Mouse (Mus musculus) adrenal gland (tissue): Measurements from ENCODE around the gene Rsad2.
"Not testable (repeated sequence)": the region's sequence is repeated elsewhere in the genome, so short reads cannot be mapped to it uniquely, and the experiment has no call there.

Experiments
- intact Hi-C: fragments of 180-260 bp; cut with DNase I; formaldehyde crosslinking; loops from one replicate; pipeline ENCODE4 v1.15.1; 2025
- long read RNA-seq, 2 experiments: library from polyadenylated mRNA; unstranded; transcript quantifications; one replicate each; pipeline ENCODE4 v2.0.0; 2020; ENCODE audit warnings: borderline replicate concordance in 1 of 2; ENCODE audit not compliant: insufficient replicate concordance in 1 of 2

The Rsad2 gene
- long read RNA-seq, experiment 1, transcript Rsad2-201 (6 exons, 3,782 nt) = major isoform, 29 of 32 reads
- long read RNA-seq, experiment 1, partial matches to known transcripts = 1 of 32 reads
- long read RNA-seq, experiment 1, other reads (novel, unspliced or antisense) = 2 of 32 reads
- long read RNA-seq, experiment 2, transcript Rsad2-201 (6 exons, 3,782 nt) = major isoform, 41 of 47 reads
- long read RNA-seq, experiment 2, partial matches to known transcripts = 2 of 47 reads
- long read RNA-seq, experiment 2, other reads (novel, unspliced or antisense) = 4 of 47 reads

DNA sequence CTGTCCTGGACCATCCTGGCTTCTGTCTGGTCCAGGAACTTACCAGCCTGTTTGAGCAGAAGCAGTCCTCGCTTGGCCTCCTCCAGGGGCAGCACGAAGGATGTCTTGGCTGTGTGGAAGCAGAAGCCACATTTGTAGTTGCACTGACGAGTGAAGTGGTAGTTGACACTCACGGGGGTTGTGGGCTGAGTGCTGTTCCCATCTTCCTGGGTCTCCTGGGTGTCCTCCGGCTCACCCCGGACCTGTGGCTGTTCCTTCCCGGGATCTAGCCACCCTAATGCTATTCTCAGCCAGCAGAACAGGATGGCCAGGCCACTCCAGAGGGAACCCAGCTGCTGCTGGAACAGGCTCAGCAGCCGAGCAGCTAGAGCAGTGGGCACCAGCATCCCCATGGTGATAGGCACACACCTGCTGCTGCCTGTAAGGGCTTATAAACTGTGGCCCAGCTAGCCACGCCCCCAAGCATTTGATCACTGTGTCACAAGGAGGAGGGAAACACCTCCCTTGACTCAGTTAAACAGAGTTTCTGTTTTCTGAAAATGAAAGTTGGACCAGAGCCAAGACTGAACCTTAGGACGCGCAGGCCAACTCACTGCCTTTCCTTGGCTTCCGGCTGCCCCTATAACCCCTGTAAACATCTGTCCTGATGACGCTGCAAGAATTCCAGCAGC, at the start of gene Rsad2:
Gene Rsad2, minus strand, starts transcription at position 425 of the 671 bp plus-strand sequence.
- intact Hi-C loops = no loop called here

DNA sequence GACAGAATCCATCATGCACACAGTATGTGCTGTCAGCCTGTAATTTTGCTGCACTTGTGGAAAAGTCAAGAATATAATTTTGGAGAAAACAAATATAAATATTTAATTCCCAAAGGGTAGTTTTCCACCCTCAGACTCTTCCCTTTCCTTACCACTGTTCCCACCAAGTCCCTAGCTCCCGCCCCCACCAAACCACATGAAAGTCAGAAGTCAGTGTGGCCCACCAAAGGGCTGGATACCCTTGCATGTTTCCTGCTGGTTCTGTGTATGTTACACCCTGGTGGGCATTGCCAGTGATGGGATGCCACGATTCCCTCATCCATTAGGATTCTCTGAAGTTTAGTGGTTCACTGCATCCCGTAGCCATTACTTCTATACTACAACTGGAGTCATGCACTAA, 44.8 kb upstream of the Rsad2 start:
- intact Hi-C loops = no loop called here

DNA sequence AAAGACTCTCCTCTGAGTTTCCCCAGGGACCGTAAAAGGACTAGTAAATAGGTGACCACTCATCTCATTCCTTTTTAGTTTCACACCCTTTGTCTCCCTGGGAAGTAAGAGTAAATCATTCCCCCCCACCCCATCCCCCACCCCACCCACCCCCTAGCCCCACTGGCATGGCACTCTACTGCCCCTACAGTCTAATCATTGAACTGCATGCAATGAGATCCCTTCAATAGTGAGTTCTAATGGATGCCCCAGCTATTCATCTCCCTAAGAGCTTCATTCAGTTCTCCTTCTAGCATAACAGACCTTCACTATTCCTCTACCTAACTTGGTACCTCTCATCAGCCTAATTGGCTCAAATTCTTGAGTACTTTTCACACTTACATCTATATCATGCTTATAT, 33.7 kb upstream of the Rsad2 start:
- intact Hi-C loops = no loop called here

DNA sequence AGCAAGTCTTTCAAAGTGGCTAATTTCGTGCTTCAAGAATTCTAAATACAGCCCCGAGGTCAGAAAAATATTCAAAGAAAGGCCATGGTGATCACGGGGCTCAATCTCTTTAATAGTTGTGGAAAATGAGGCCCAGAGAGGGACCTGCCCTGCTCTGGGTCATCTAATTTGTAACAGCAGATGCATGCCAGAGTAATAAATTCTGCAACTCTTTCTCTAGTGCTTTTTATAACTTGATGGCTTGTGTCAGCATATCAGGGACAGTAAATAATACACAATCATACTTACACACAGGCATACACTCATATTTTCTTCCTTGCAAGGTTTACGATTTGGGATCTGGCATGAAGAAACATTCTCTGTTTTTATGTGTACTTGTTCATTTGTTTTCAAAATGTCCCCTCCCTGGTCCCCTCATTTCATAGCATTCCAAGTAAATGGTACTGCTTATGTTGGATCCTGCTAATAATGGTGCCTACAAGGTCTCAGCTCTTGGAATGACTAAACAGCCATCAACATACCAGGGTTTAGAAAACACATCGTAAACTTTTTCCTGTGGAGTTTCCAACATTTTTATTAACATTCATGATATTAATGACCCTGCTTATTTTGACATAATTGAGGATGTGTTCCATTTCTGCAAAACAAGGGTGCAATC, 32.5 kb upstream of the Rsad2 start:
- intact Hi-C loops = no loop called here

DNA sequence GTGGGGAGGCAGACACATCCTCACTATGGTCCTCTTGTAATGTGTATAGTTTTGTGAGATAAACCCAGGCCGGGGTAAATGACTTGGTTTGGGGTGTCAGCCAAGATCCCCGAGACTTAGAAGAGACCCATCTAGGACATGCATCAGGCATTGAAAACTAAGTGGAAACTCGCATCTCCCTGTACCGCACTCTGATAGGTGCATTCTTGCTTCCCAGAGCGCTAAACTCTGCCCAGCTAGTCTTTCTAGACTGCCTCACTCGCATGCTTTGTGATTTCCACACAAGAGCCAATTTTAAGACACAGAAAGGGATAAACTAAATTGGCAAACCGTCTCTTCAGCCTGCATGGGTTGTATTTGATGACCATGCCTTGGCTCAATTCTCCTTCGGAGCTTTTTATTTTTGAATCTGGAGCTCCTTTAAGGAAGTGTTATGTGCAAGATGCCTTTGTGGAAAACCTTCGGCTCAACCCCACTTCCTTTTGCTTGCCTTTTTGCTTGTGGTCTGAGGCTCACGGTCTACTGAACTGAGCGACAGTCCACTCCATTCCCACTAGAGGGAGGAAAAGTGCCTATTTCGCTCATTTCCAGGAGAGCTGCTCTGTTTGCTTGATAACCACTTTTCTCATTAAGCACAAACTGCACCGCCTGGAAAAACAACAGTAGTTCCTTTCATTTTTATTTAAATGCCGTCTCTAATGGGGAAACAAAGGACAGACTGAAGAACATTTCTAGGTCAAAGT, 31.8 kb upstream of the Rsad2 start:
- intact Hi-C loops = no loop called here

DNA sequence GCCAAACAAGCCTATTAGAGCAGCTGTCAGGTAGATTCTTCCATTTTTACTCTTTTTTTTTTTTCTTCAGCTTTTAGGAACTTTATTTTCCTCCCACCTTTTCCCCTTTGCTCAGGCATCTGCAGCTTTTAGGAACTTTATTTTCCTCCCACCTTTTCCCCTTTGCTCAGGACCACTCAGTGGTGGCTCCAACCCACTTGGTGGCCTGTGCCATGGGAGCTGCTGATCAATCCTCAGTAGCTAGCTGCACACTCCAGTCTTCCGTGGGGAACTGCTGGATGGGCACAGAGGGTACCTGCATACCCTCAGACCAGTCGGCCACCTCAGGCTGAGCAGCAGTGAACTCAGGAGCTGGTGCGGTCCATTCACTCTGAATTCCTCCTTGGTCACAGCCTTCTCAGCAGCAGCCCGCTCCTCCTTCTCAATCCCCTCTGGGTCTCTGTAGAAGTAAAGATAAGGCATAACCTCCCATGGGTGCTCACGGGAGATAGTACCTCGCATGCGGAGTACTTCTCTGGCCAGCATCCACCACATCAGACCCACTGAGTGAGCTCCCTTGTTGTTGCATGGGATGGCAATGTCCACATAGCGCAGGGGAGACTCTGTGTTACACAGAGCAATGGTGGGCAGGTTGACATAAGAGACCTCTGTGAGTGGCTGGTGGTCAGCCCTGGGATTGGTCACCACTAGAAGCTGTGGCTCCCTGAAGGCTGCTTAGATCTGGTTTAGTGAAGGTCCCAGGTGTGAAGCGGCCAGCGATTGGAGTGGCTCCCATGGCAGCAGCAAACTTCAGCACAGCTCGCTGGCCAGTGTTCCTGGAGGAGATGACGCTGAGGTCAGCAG, 29.7 kb upstream of the Rsad2 start:
- intact Hi-C loops = not testable (repeated sequence)

DNA sequence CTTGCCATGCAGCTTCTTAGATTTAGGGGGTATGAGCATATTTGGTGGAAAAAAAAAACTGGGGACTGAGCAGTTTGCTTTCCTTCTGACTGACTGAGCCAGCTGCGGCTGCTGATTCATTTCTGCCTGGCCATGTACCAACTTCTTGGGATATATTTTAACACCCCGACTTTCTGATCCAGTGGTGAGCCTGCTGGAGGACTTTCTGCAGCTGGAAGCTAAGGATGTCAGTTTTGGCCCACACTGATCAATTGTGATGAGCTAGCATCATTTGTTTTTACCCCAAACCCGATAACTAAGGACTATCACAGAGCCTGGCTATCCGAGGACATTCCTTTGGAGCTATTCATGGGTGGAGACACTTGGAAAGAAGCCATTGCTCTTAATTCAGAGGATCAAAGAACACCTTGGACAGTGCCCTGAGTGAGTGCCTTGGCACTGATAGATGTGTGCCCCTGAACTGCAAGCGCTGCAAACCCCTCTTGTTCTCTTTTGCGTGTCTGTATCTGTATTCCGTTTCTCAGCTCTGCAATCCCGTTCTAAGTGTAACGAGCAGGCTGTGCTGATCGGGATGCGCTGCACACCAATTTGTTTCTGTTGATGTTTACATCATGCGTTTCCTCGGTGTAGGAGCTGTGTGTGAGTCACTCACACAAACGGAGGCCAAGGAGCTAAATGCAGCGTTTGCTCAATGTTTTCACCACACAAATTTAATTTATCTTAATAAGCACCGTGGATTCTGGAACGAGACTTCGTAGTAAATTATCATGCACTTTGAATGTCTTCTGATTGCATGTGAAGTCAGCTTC, 22.1 kb upstream of the Rsad2 start:
- intact Hi-C loops = loop anchor here (5.0 kb wide), 1 partner anchor 39 kb away; no protein-coding TSS in a partner anchor

DNA sequence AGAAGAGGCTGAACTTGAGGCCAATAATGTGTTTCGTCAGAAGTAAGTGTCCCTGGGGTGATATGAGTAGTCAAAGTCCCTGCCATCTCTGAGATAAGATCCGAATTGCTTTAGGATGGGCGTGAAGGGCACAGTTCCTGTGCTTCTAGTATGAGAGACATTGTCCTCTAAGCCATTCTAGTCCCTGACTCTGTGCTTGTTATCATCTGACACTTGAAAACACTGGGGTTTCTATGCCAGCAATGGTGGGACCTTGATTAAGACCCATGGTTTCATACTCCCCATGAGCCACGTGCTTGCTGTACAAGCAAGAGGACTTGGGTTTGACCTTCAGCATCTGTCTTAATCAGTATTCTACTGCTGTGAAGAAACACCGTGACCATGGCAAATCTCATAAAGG, 20.9 kb upstream of the Rsad2 start:
- intact Hi-C loops = loop anchor here (5.0 kb wide), 1 partner anchor 40 kb away; no protein-coding TSS in a partner anchor

DNA sequence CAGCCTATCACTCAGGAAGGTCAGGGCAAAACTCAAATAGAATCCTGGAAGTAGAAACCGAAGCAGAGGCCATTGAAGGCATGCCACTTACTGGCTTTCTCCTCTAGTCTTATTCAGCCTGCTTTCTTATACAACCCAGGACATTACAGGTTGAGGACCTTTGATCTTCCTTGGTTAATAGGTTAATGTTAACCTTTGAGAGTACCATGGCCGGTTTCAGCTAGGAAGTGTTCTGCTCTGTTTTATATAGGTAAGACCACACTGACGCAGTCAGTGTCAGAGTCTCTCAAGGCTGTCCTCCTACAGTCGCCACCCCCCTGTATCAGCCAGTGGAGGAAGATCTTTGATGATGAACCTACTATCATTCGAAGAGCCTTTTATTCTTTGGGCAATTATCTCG, 17.5 kb upstream of the Rsad2 start:
- intact Hi-C loops = no loop called here

DNA sequence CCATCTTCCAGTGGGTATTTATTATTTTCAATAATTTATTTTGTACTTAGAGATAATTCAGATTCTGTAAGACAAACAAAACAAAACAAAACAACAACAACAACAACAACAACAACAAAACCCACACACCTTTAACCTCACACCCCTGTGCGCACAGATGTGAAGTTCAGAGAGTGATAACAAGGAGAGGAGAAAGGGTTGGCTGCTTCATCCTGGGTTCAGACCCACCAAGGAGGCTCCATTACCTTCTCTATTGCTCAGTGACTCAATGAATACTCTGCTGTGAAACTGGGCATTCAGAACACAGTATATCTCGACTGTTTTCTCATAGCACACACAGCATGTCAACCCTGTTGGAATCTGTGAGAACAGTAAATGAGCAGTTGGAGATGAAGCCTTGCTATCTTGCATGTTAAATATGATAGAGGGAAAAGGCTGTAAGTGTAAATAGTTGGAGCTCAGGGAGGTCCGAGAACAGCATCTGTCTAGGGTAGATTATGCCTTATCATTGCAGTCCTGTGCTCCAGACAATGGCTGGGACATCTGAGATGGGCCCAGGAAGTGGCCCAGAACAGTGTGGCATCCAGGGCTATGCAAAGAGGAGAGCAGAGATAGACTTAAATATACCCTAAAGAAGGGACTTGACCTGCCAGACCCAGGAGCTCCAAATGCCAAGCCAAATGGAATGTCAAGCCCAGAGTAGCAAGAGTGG, 16.7 kb upstream of the Rsad2 start:
- intact Hi-C loops = no loop called here

DNA sequence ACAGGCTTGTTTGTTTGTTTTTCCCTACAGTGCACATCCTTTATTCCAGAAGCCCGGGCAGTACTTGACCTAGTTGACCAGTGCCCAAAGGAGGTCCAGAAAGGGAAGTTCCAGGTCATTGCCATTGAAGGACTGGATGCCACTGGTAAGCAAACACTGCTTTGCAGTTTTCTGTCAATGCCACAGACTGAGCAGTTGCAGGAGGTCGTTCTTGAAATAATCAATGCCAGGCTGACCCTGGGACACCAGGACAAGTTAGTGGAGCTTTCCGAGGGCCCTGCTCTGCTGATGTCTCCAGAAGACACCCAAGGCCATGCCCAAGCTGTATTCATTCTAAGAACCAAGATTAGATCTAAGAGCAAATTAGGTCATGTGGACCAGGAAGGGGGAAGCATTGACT, 15.1 kb upstream of the Rsad2 start:
- intact Hi-C loops = no loop called here

DNA sequence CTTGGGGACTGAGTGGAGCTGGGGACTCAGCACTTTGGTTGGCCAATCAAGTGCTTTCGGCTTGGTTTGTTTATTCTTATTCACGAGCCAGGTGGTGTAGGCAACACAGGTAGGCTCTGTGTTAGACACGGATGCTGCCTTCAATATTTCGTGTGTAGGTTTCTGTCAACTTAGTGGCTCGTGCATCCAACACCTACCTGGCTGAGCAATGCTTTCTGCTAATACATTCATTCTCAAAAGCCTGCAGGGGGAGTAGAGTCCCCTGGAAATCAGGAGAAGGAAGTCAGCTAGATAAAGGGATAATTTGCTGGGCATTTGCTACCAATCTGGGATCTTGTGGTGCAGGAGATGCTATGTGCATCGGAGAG, 13.8 kb upstream of the Rsad2 start:
- intact Hi-C loops = no loop called here

DNA sequence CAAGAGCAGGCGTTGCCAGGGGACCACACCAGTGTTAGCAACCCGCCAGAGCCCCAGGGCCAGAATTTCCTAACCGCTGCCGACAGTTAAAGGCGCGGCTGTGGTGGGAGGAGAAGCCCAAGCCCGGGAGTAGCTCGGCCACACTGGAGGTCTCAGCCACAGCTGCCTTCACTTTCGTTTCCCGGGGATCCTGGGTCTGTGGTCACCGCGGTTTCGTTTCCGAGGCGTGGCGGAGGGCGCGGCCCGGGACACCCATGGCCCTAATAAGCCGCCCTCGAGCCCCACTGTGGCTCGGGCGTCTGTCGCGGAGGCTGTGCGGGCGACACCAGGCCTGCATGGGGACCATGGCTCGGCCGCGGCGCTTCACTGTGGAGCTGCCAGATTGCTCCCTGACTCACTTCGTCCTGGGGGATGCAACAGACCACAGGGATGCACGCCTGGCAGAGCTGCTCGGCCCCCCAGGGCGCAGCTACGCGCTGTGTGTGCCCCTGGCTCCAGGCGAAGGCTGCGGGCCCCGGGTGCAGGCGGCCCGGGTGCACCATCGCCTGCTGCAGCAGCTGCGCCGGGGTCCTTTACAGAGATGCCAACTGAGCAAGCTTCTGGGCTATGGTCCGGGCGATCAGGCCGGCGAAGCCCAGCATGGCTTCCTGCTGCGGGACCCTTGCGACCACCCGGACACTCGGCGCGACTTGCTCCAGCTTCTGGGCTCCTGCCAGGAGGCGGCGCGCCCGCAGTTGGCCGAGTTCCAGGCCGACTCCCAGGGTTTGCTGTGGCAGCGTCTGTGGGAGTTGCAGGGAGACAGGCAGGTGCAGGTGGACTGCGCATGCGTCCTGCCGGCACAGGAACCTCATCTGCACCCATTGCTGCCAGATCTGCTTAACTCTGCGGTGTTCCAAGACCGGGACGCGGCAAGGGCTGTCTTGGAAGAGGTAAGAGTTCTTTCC, 13.1 kb upstream of the Rsad2 start, which contains the start of gene Cmpk2:
Gene Cmpk2, plus strand, starts transcription at position 107 of the 944 bp plus-strand sequence.
- intact Hi-C loops = no loop called here

DNA sequence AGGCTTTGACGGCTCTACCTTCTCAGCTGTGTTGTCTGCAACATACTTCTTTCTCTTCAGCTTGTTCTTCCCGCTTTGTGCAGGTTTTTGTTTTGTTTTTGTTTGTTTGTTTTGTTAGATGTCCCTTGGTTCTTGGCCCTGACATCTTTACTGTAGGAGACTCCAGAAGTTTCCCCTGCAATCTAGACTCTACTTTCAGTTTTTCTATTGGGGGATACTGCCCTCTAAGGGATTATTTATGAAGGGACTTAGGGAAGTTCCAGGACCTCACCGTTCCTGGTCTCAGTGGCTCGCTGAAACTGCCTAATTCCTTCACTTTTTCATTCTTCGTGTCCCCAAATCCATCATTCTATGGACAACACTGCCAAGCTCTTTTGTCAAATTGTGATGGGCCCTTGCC, 9.3 kb upstream of the Rsad2 start:
- intact Hi-C loops = no loop called here

DNA sequence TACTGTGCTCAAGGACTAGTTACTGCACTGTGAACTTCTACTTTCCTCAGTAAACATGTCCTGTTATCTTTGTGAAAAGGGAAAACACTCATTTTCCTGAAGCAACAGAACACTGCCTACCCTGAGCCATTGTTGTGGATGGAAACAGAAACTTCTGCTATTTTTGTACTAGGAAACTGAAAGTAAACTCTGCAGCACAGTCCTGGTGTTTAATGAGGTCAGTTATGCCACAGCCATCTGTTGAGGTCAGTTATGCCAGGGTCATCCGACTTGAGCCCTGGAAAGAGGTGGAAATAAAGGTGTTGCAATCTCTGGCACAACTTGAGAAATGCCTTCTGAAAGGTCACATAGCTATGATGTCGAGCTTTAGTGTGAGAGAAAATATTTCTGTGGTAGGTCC, 3.8 kb upstream of the Rsad2 start:
- intact Hi-C loops = no loop called here

DNA sequence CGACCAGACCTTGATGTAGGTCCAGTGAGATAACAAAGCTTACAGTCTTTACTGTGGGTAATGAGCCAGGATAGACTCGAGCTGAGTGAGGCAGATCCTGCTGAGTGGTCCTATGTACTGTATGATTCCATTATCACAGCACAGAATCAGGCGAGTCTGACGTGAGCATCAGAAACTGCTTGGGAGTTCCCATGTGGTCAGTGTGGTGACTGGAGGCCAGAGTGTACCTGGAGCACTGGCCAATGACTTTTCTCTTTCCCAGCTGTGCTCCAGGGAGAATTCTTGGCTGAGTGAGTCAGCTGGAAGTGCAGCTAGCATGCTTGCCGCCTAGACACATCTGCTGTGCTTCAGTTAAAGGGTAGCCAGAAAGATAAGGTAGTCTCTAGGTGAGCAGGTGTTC, 1.6 kb downstream of the Rsad2 start:
- intact Hi-C loops = no loop called here

DNA sequence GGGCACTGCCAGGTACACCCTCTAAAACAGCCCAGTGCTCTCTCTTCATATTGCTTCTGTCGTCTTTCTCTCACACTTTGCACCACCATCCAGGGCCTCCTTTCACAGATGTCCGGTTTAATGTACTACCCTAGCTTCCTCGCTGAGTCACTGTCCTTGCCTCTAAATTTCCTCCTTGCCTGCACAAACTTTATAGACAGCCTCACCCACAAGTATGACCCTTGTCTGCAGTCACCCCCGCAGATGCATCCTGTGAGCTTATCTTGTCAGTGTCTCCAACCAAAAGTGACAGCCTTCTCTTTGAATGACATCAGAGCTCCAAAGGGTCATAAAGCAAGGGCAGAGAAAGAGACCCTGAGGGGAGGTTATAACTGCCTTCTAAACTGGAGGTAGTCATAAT, 3.3 kb downstream of the Rsad2 start:
- intact Hi-C loops = no loop called here

DNA sequence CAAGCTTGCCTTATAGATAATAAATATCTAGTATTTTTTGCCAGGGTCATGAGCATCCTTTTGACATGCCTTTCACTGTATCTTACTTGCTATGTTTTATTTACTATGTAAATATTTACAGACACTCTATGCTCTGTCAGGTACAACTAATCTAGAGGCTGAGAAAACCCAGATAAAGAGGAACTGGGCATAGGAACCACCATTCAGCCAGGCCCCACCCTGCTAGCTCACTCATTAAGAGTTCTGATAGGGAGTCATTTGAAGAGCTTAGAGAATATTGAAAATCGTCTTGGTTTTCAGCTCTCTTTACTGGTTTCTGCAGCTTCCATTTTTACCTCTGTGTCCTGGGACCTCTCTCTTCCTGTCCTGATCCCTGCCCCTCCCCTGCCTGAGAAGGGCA, 5.1 kb downstream of the Rsad2 start:
- intact Hi-C loops = no loop called here
